Mouse (Mus musculus) limb, embryonic 11.5 days (tissue): ENCODE results near the gene Nup153. TPM values are rescaled to one million over a fixed set of nuclear protein-coding genes. Genes with fewer than 3 reads are reported as not detected.

Source experiments
- ATAC-seq: fragments of 200-750 bp; cut with Nextera tagmentation; 2 replicates; pipeline ENCODE4 v1.8.0; 2017; ENCODE audit warnings: low read depth; ENCODE audit not compliant: insufficient number of reproducible peaks, low FRiP score, low TSS enrichment
- DNase-seq: peaks from one replicate; pipeline ENCODE4 v3.0.0-alpha.2; 2015; ENCODE audit warnings: low spot score
- H3K27ac ChIP-seq: fragments of 300-500 bp; sonication (generic); replicated peaks from 2 replicates; pipeline ENCODE4 v1.5.1; 2014; ENCODE audit warnings: low read depth, mild to moderate bottlenecking, low read length
- H3K27me3 ChIP-seq: fragments of 300-500 bp; sonication (generic); 2 replicates; pipeline ENCODE4 v1.6.1; 2014; ENCODE audit warnings: mild to moderate bottlenecking, low read length, mixed read lengths; ENCODE audit not compliant: control insufficient read depth, insufficient read depth
- H3K36me3 ChIP-seq: fragments of 300-500 bp; sonication (generic); 2 replicates; pipeline ENCODE4 v1.6.1; 2014; ENCODE audit warnings: mild to moderate bottlenecking, low read length, moderate library complexity, mixed read lengths; ENCODE audit not compliant: control insufficient read depth, insufficient read depth
- H3K4me1 ChIP-seq: fragments of 300-500 bp; sonication (generic); 2 replicates; pipeline ENCODE4 v1.6.1; 2014; ENCODE audit warnings: low read length, mixed read lengths; ENCODE audit not compliant: control insufficient read depth, insufficient read depth
- H3K4me2 ChIP-seq: fragments of 300-500 bp; sonication (generic); 2 replicates; pipeline ENCODE4 v1.6.1; 2014; ENCODE audit warnings: low read depth, mild to moderate bottlenecking, moderate library complexity; ENCODE audit not compliant: severe bottlenecking
- H3K4me3 ChIP-seq: fragments of 300-500 bp; sonication (generic); 2 replicates; pipeline ENCODE4 v1.5.1; 2014; ENCODE audit warnings: low read depth, low read length
- H3K9ac ChIP-seq: fragments of 300-500 bp; sonication (generic); 2 replicates; pipeline ENCODE4 v1.6.1; 2014; ENCODE audit warnings: mild to moderate bottlenecking, low read length
- H3K9me3 ChIP-seq: fragments of 300-500 bp; sonication (generic); 2 replicates; pipeline ENCODE4 v1.6.1; 2016; ENCODE audit warnings: low read length; ENCODE audit not compliant: control insufficient read depth
- WGBS: fragments of 180-500 bp; shearing (Covaris S2); extraction: QIAGEN DNeasy Blood & Tissue Kit; methylation state at CpG from one replicate; pipeline ENCODE4 v1.1.7; 2014; 5-methylcytosine and 5-hydroxymethylcytosine counted together
- polyA plus RNA-seq: library from polyadenylated mRNA; unstranded; fragments of >200 nt; fragmentation: Nextera tagmentation; extraction: Ambion mirVana; gene quantifications from 2 replicates; pipeline ENCODE4 v1.2.1, GENCODE M21; 2014

Gene Nup153
- polyA plus RNA-seq, 1 experiment from 2014 or later, result 43.4 TPM

DNA sequence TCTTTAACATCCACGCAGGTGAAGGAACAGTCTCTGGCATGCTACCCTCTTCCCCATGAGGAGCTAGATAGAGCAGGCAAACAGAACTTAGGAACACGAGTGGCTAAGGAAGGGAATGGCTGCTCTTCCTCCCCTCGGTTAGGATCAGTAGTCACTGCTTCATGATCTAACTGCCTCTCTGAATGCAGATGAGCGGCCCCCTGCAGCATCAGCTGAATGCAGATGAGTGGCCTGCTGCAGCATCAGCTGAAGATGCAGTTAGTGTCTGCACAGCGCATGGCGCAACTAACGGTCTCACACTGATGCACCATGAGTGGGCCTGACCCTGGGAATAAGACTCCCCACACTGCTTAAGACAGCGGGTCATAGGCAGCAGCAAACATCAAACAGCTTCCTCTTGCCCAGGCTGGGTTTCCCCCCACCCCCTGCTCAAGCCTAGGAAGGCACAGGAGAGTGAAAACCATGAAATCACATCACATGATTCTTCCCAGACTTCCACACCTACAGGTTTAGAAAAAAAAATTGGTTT is 31.6 kb upstream of the Nup153 start:
- H3K27me3 ChIP-seq, result no peaks in the 10 kb centered on the region
- no peak for DNase-seq
- H3K4me1 ChIP-seq, result no peaks in the 10 kb centered on the region
- no peaks in the 10 kb centered on the region for H3K36me3 ChIP-seq
- WGBS, result 82% methylated on average over 8 of the region's 8 CpGs
- no peak overlapping the region for H3K4me3 ChIP-seq
- H3K9ac ChIP-seq, result no peak overlapping the region
- H3K4me2 ChIP-seq, result no peak overlapping the region
- ATAC-seq, result no peak
- no peak overlapping the region for H3K27ac ChIP-seq
- no peaks in the 10 kb centered on the region for H3K9me3 ChIP-seq

DNA sequence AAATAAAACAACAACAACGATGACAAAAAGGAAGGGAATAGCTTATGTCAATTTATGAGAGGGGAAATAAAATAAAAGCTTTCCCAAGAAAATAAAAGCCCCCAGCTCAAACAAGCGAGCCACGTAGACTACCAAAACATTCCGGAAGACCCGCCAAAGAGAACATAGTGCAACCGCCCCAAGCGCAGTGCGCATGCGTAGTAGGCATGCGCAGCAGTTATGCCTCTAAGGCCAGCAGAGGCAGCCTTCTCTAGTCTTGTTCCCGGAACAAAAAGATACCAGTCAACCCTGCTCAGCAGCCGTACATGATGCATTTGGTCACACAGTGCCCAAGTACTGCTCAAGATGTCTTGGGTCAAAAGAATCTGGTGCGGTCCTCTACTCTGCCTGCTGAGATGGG is 30.9 kb upstream of the Nup153 start:
- Histone ChIP-seq H3K9ac (no peak overlapping the region), H3K4me1 (no peaks in the 10 kb centered on the region), H3K4me3 (no peak overlapping the region), H3K27me3 (no peaks in the 10 kb centered on the region), H3K4me2 (no peak overlapping the region), H3K36me3 (no peaks in the 10 kb centered on the region), H3K27ac (no peak overlapping the region), H3K9me3 (no peaks in the 10 kb centered on the region)
- DNase-seq (no peak), ATAC-seq (no peak)
- WGBS, result 94% methylated on average over 13 of the region's 13 CpGs

DNA sequence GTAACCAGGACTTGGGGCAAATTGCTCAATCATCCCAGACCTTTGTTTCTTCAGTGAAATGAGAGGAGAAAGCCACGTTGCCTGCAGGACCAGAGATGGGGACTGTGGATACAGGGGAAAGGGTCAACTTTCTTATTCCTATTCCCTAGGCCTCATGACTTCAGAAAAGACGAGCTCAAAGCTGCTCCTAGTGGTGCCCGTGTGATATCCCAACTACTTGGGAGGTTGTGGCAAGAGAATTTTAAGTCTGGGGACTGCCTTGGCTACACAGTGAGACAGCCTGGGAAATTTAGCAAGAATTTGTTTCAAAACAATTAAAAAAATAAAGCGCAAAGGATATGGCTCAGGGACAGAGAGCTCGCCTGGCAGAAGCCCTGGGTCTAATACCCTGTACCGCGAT is 30.2 kb upstream of the Nup153 start:
- Histone ChIP-seq H3K9me3 (no peaks in the 10 kb centered on the region), H3K4me2 (no peak overlapping the region), H3K27ac (no peak overlapping the region), H3K4me3 (no peak overlapping the region), H3K4me1 (no peaks in the 10 kb centered on the region), H3K9ac (no peak overlapping the region), H3K27me3 (no peaks in the 10 kb centered on the region), H3K36me3 (no peaks in the 10 kb centered on the region)
- DNase-seq (no peak), ATAC-seq (no peak)
- WGBS, result 89% methylated on average over 7 of the region's 7 CpGs

DNA sequence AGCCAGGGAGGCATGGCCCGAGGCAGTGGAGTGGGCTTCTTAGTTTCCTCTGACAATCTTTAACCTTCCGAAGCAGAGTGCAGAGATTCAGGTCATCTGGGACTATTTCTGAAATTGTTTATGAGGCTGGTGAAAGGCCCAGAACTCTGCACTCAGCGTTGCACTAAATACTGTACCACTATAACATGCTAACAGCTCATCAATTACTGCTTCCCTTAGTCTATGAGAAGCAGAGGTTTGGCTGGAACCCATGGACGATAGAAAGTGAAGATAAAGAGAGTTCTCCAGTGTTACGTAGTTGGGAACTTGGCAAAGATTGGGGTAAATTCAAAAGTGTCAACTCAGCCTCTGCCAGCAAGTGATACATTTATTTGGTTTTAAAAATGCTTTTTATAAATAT is 25.6 kb upstream of the Nup153 start:
- H3K9me3 ChIP-seq, result no peaks in the 10 kb centered on the region
- no peaks in the 10 kb centered on the region for H3K27me3 ChIP-seq
- ATAC-seq, result no peak
- no peak for DNase-seq
- no peak overlapping the region for H3K4me3 ChIP-seq
- no peak overlapping the region for H3K4me2 ChIP-seq
- H3K36me3 ChIP-seq, result peaks cover 3% of the 10 kb centered on the region; the same call in 1 of the 2 replicates
- H3K27ac ChIP-seq, result no peak overlapping the region
- no peaks in the 10 kb centered on the region for H3K4me1 ChIP-seq
- H3K9ac ChIP-seq, result no peak overlapping the region
- WGBS, result 80% methylated on average over 5 of the region's 5 CpGs

DNA sequence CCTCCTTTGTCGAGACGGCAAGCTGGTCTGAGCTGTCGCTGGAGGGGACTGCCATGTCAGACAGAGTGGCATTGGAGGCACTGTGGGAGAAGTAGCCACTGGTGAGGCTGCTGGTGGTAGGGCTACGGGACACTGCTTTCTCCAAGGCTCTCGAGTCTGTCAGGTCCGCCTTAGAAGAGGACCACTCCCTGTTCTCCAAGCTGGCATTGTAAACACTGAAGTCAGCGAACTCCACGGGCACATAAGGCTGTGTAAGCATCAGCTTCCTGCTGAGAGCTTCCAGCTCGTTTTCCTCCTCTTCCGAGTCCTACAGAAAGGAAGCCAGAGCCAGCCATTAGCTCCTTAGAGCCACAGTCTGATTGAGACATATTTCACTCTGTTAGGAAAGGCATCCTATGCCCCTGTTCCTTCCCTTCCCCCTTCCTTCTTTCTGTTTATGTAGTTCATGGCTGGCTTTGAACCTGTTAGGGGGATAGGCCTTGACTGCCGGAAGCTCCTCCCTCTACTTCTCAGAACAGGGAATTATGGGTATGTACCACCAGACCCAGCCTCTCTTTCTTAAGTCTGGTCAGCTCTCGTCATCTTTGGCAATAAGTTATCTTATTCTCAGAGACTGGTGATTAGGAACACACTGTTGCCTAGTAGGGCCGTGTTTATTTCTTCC is 25.0 kb upstream of the Nup153 start:
- Histone ChIP-seq H3K4me3 (no peak overlapping the region), H3K9ac (no peak overlapping the region), H3K27me3 (no peaks in the 10 kb centered on the region), H3K27ac (no peak overlapping the region), H3K9me3 (no peaks in the 10 kb centered on the region), H3K36me3 (peaks cover 3% of the 10 kb centered on the region; the same call in 1 of the 2 replicates), H3K4me2 (no peak overlapping the region), H3K4me1 (no peaks in the 10 kb centered on the region)
- DNase-seq (no peak), ATAC-seq (no peak)
- WGBS, result 79% methylated on average over 13 of the region's 13 CpGs

DNA sequence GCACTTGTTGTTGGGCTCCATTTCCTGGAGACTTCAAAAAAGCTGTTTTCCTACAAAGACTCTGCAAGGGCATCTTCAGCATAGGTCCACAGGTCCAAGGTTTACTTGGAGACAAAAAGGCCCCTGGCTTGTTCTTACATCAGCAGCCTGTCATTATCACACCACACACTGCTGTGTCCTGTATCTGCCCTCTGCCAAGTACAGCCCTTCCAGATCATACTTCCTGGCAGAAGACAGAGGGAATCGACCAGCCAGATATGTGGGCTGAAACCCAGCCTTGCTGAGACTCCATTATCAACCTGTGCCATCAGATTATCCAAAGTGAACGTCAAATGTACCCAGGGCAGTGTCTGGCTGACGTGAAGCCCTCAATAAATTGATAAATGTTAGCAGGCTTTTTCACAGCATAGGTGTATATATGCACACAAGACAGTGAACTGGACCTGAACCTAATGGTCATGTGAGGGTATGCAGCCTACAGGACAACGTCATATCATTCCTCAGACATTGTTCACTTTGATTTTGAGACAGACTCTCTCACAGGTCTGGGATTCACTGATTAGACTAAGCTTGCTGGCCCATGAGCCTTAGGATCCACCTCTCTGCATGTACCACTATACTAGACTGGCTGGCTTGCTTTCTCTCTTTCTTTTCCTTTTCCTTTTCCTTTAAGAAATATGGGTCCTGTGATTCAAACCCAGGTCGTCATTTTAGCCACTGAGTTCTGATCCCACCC is 20.6 kb upstream of the Nup153 start:
- no peaks in the 10 kb centered on the region for H3K27me3 ChIP-seq
- H3K4me3 ChIP-seq, result no peak overlapping the region
- H3K4me2 ChIP-seq, result no peak overlapping the region
- peaks cover 3% of the 10 kb centered on the region; the same call in 1 of the 2 replicates for H3K36me3 ChIP-seq
- no peak overlapping the region for H3K9ac ChIP-seq
- DNase-seq, result no peak
- H3K4me1 ChIP-seq, result no peaks in the 10 kb centered on the region
- H3K27ac ChIP-seq, result no peak overlapping the region
- 79% methylated on average over 5 of the region's 5 CpGs for WGBS
- no peak for ATAC-seq
- H3K9me3 ChIP-seq, result no peaks in the 10 kb centered on the region

DNA sequence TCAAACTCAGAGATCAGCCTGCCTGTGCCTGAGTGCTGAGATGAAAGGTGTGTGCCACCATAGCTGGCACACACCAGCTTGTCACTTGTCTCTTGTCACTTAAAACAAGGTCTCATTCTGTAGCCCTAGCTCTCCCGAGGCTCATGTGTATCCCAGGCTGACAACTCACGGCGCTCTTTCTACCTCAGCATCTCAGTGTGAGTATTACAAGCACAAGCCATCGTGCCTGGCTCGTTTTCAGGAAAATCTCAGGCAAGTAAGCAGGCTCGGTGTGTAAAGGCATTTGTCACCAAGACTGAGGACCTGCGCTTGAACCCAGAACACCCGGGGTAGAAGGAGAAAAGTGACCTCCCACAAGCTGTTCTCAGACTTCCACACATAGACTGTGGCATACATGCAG is 16.1 kb upstream of the Nup153 start:
- WGBS, result 81% methylated on average over 8 of the region's 8 CpGs
- no peak overlapping the region for H3K4me2 ChIP-seq
- H3K36me3 ChIP-seq, result no peaks in the 10 kb centered on the region
- H3K4me1 ChIP-seq, result no peaks in the 10 kb centered on the region
- no peaks in the 10 kb centered on the region for H3K27me3 ChIP-seq
- no peaks in the 10 kb centered on the region for H3K9me3 ChIP-seq
- H3K4me3 ChIP-seq, result no peak overlapping the region
- DNase-seq (no peak), ATAC-seq (no peak)
- H3K9ac ChIP-seq, result no peak overlapping the region
- no peak overlapping the region for H3K27ac ChIP-seq

DNA sequence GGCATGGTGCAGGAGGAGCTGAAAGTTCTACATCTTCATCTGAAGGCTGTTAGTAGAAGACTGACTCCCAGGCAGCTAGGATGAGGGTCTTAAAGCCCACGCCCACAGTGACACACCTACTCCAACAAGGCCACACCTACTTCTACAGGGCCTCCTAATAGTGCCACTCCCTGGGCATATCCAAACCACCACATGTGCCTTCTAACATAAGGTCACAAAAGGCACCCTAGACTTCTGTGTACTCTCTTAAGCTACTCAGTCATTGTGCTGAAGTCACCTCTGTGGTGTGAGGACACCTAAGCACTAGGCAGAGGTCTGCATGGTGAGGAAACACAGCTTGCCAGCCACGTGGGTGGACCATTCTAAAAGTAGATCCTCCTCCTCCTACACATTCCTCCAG is 14.6 kb upstream of the Nup153 start:
- Histone ChIP-seq H3K27me3 (no peaks in the 10 kb centered on the region), H3K9ac (no peak overlapping the region), H3K9me3 (no peaks in the 10 kb centered on the region), H3K4me2 (no peak overlapping the region), H3K4me1 (no peaks in the 10 kb centered on the region), H3K36me3 (no peaks in the 10 kb centered on the region), H3K27ac (no peak overlapping the region), H3K4me3 (no peak overlapping the region)
- whole genome bisulfite sequencing, result 66% methylated on average over 2 of the region's 2 CpGs
- ATAC-seq, result no peak
- DNase-seq, result no peak
